Mouse (Mus musculus): ENCODE results near the gene Syn3. TPM values are rescaled to one million over a fixed set of nuclear protein-coding genes. Genes with fewer than 3 reads are reported as not detected.

The Syn3 gene
- total and polyA plus RNA-seq, 2 experiments from 2014 or later: 18.3 to 67.4 TPM

DNA sequence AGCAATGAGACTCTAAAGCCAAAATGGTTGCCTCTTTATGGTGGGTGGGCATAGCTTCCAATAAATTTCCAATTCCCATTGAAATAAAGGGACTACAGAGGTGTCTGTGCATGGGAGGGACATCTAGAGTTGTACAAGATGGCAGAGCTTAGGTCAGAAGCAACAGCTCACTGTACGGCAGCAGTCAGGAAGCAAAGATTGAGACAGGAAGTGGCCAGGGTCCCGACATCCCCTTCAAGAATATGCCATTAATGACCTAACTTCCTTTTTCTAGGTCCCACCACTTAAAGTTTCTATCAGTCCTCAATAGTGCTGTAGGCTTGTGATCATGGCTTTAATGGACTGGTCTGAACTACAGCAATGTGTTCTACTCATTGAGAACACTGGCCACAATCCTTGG lies 330.6 kb downstream of the Syn3 start:
- Histone ChIP-seq H3K4me2 (ENCODE audit: low read depth, low read length) (no peak overlapping the region), H3K4me3 (ENCODE audit: low read length) (no peak overlapping the region), H3K9me3 (ENCODE audit: low read length) (no peaks in the 10 kb centered on the region), H3K9ac (replicated peaks; ENCODE audit: low read length) (no peak overlapping the region), H3K36me3 (ENCODE audit: insufficient read depth, low read length) (no peaks in the 10 kb centered on the region), H3K4me1 (ENCODE audit: insufficient read depth, low read length) (no peaks in the 10 kb centered on the region), H3K27me3 (ENCODE audit: insufficient read depth, low read length) (no peaks in the 10 kb centered on the region), H3K27ac (no peak overlapping the region)
- WGBS: 86% methylated on average over 2 of the region's 2 CpGs
- ATAC-seq (no peak), DNase-seq (ENCODE audit: low spot score) (no peak)
- no peak for TF ChIP-seq CTCF (IDR thresholded peaks at IDR 0.05; ENCODE audit: low read depth)

DNA sequence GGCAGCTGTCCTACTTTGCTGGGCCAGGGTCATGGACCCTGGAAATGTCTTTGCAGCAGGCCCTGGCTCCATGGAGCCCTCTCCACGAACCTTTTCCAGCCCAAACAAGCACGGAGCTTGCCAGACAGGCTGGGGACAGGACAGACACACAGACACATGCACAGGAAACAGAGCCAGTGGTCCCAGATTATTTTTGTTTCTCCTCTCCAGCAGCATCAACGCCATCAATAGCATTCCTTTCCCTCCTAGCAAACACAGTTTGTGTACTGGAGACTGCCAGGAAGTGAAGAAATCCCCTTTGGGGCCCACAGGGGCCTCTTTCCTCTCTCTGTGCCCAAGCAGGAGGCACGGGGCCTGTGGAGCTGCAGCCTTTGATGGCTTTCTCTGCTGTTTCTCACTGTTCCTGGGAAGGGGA lies 331.8 kb downstream of the Syn3 start:
- WGBS: 10% methylated on average over 4 of the region's 4 CpGs
- ATAC-seq: peak; percentile 79; the same call in 1 of the 2 replicates
- no peak overlapping the region for H3K9ac ChIP-seq (replicated peaks; ENCODE audit: low read length)
- TF ChIP-seq CTCF (IDR thresholded peaks at IDR 0.05; ENCODE audit: low read depth): 0 out of 2 replicates have a peak, but pooled peaks have one; percentile 5
- H3K27me3 ChIP-seq (ENCODE audit: insufficient read depth, low read length): no peaks in the 10 kb centered on the region
- H3K36me3 ChIP-seq (ENCODE audit: insufficient read depth, low read length): no peaks in the 10 kb centered on the region
- DNase-seq (ENCODE audit: low spot score): peak; percentile 25
- H3K9me3 ChIP-seq (ENCODE audit: low read length): no peaks in the 10 kb centered on the region
- no peak overlapping the region for H3K4me2 ChIP-seq (ENCODE audit: low read depth, low read length)
- H3K4me1 ChIP-seq (ENCODE audit: insufficient read depth, low read length): no peaks in the 10 kb centered on the region
- peak overlapping the region; percentile 49; the same call in 1 of the 2 replicates for H3K27ac ChIP-seq
- H3K4me3 ChIP-seq (ENCODE audit: low read length): no peak overlapping the region

DNA sequence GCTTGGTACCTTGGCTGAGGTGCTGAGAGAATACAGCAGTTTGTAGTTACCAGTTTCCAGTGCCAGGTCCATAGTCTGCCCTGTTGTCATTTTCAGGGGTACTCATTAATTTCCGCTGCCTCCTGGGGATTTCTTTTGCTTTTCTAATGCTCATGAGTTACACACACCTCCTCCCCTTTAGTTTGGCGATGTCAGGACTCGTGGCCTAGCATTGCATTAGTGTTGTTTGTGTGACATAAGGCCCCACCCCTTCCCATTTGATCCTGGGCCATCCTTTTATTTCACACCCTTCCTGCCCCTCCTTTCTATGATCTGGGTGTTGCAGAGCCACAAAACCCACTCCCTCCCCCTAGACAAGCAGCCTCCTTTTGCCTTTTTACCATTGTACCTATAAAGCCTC lies 334.6 kb downstream of the Syn3 start:
- no peak overlapping the region for H3K27ac ChIP-seq
- no peak overlapping the region for H3K4me2 ChIP-seq (ENCODE audit: low read depth, low read length)
- no peak overlapping the region for H3K4me3 ChIP-seq (ENCODE audit: low read length)
- DNase-seq (ENCODE audit: low spot score): no peak
- no peak for ATAC-seq
- H3K27me3 ChIP-seq (ENCODE audit: insufficient read depth, low read length): no peaks in the 10 kb centered on the region
- no peaks in the 10 kb centered on the region for H3K36me3 ChIP-seq (ENCODE audit: insufficient read depth, low read length)
- H3K4me1 ChIP-seq (ENCODE audit: insufficient read depth, low read length): no peaks in the 10 kb centered on the region
- H3K9me3 ChIP-seq (ENCODE audit: low read length): no peaks in the 10 kb centered on the region
- WGBS: 50% methylated on average over 3 of the region's 3 CpGs
- no peak for TF ChIP-seq CTCF (IDR thresholded peaks at IDR 0.05; ENCODE audit: low read depth)
- no peak overlapping the region for H3K9ac ChIP-seq (replicated peaks; ENCODE audit: low read length)

DNA sequence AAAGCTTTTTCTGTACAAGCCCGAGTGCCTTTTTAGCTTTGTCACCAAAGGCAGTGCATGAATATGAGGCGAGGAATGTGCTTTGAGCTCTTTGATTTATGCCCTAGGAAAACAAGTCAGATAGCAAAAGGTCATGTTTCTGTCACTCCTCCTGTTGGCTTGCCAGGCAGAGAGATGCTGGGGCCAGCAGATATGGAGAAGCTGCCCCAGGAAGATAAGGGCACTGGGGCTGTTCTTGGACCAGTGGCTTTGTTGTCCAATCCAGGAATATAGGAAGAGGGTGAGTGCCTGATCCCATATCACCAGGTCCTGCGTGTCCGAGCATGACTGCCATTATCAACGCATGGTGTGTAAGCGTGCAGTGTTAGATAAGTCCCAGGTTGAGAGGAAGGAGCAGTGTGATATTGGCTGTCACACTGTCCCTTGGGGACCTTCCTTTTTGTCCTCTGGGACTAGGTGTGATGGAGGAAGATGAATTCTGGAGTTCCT lies 336.9 kb downstream of the Syn3 start:
- H3K27me3 ChIP-seq (ENCODE audit: insufficient read depth, low read length): no peaks in the 10 kb centered on the region
- H3K9ac ChIP-seq (replicated peaks; ENCODE audit: low read length): no peak overlapping the region
- H3K27ac ChIP-seq: no peak overlapping the region
- TF ChIP-seq CTCF (IDR thresholded peaks at IDR 0.05; ENCODE audit: low read depth): no peak
- H3K4me1 ChIP-seq (ENCODE audit: insufficient read depth, low read length): no peaks in the 10 kb centered on the region
- H3K4me2 ChIP-seq (ENCODE audit: low read depth, low read length): no peak overlapping the region
- 80% methylated on average over 6 of the region's 6 CpGs for WGBS
- ATAC-seq: no peak
- no peaks in the 10 kb centered on the region for H3K9me3 ChIP-seq (ENCODE audit: low read length)
- no peak for DNase-seq (ENCODE audit: low spot score)
- no peak overlapping the region for H3K4me3 ChIP-seq (ENCODE audit: low read length)
- no peaks in the 10 kb centered on the region for H3K36me3 ChIP-seq (ENCODE audit: insufficient read depth, low read length)

DNA sequence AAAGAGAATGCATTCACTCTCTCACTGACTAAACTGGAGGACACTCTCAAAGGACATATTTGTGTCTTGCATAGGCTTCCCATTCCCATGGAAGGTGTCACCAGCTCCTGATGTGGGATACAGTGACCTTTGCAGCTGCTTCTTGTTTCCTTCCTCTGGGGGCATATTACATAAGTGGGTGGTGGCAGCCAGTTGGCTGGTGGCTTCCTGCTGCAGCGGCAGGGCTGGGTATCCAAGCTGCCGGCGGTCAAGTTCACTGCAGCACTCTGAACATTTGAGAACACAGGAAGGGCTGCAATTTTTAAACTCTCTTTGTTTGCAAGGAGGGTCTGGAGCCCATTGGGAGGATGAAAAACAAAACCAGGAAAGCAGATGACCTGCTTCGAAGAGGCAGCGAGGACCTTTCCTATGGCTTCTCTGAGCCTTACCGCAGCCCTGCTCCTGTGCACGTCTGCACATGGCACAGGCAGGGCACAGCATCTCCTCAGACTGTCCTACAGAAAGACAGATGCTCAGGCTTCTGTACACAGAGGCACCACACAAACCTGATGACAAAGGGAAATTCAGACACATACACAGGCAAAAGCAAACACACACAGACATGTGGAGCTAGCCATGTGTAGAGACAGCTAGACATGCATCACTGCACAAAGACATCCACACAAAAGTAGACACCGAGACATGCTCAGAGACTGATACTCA lies 340.3 kb downstream of the Syn3 start:
- TF ChIP-seq CTCF (IDR thresholded peaks at IDR 0.05; ENCODE audit: low read depth): no peak
- 73% methylated on average over 8 of the region's 8 CpGs for WGBS
- Histone ChIP-seq H3K9ac (replicated peaks; ENCODE audit: low read length) (0 out of 2 replicates have a peak overlapping the region, but pooled peaks have one; percentile 5), H3K27ac (peak overlapping the region; percentile 26; the same call in 1 of the 2 replicates), H3K36me3 (ENCODE audit: insufficient read depth, low read length) (no peaks in the 10 kb centered on the region), H3K4me3 (ENCODE audit: low read length) (no peak overlapping the region), H3K27me3 (ENCODE audit: insufficient read depth, low read length) (no peaks in the 10 kb centered on the region), H3K9me3 (ENCODE audit: low read length) (no peaks in the 10 kb centered on the region), H3K4me1 (ENCODE audit: insufficient read depth, low read length) (no peaks in the 10 kb centered on the region), H3K4me2 (ENCODE audit: low read depth, low read length) (no peak overlapping the region)
- no peak for ATAC-seq
- no peak for DNase-seq (ENCODE audit: low spot score)

DNA sequence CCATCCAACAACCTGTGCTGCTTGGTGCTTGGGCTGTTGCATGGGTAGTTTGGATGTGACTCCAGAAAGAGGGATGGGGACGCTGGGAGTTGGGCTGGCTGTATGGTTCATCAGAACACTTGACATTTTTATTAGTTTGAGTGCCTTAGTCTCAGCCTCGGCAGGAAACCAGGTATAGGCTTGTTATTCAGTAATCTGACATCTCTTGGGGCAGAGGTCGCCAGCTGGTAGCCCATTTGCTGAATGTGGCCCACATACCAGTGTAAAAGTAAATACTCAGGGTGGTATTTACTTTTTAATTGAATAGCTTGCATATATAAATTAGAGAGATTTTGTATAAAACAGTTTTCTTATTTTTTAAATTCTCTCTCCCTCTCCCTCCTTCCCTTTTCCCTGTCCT lies 343.4 kb downstream of the Syn3 start:
- WGBS: 69% methylated on average over 3 of the region's 3 CpGs
- H3K4me3 ChIP-seq (ENCODE audit: low read length): no peak overlapping the region
- TF ChIP-seq CTCF (IDR thresholded peaks at IDR 0.05; ENCODE audit: low read depth): no peak
- no peaks in the 10 kb centered on the region for H3K36me3 ChIP-seq (ENCODE audit: insufficient read depth, low read length)
- H3K9me3 ChIP-seq (ENCODE audit: low read length): no peaks in the 10 kb centered on the region
- no peaks in the 10 kb centered on the region for H3K27me3 ChIP-seq (ENCODE audit: insufficient read depth, low read length)
- H3K4me1 ChIP-seq (ENCODE audit: insufficient read depth, low read length): no peaks in the 10 kb centered on the region
- no peak overlapping the region for H3K4me2 ChIP-seq (ENCODE audit: low read depth, low read length)
- ATAC-seq: no peak
- no peak overlapping the region for H3K27ac ChIP-seq
- H3K9ac ChIP-seq (replicated peaks; ENCODE audit: low read length): no peak overlapping the region
- DNase-seq (ENCODE audit: low spot score): no peak

DNA sequence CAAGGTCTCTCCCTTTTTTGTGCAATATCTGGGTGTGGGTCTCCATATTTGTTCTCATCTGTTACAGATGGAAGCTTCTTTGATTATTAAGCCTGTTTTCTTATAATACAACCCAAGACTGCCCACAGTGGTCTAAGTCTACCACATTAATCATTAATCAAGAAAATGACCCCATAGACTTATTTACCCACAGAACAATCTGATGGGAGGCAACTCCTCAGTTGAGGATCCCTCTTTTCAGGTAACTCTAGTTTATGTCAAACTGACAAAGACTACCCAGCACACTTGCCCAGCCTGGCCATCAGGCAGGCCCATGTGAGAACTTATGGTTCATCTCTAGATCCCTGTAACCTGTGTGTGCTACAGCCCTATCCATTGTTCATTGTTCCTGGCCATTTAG lies 345.5 kb downstream of the Syn3 start:
- Histone ChIP-seq H3K36me3 (ENCODE audit: insufficient read depth, low read length) (no peaks in the 10 kb centered on the region), H3K4me2 (ENCODE audit: low read depth, low read length) (no peak overlapping the region), H3K9me3 (ENCODE audit: low read length) (no peaks in the 10 kb centered on the region), H3K4me1 (ENCODE audit: insufficient read depth, low read length) (no peaks in the 10 kb centered on the region), H3K27me3 (ENCODE audit: insufficient read depth, low read length) (no peaks in the 10 kb centered on the region), H3K9ac (replicated peaks; ENCODE audit: low read length) (no peak overlapping the region), H3K27ac (no peak overlapping the region), H3K4me3 (ENCODE audit: low read length) (no peak overlapping the region)
- no peak for TF ChIP-seq CTCF (IDR thresholded peaks at IDR 0.05; ENCODE audit: low read depth)
- no peak for DNase-seq (ENCODE audit: low spot score)
- ATAC-seq: no peak

Data from hindbrain, postnatal 0 days (tissue).